Mouse (Mus musculus) ES-Bruce4 (cell line): ENCODE measurements around the gene Gm5728. TPM values are rescaled to one million over a fixed set of nuclear protein-coding genes. Genes with fewer than 3 reads are reported as not detected.
"Not testable (repeated sequence)": the region's sequence is repeated elsewhere in the genome, so short reads cannot be mapped to it uniquely, and the experiment has no call there.

ENCODE experiments used
- H3K27ac ChIP-seq: 2 replicates; pipeline ENCODE4 v1.5.1; 2012; ENCODE audit warnings: low read length, inconsistent platforms; ENCODE audit not compliant: insufficient read depth
- H3K27me3 ChIP-seq: 2 replicates; pipeline ENCODE4 v1.6.1; 2012; ENCODE audit warnings: mild to moderate bottlenecking, low read length, inconsistent platforms; ENCODE audit not compliant: control insufficient read depth, poor library complexity, insufficient read depth, severe bottlenecking
- H3K36me3 ChIP-seq: 2 replicates; pipeline ENCODE4 v1.6.1; 2012; ENCODE audit warnings: inconsistent platforms, mild to moderate bottlenecking, low read length, moderate library complexity; ENCODE audit not compliant: control insufficient read depth, poor library complexity, insufficient read depth, severe bottlenecking
- H3K4me1 ChIP-seq: one replicate; pipeline ENCODE4 v1.8.1; 2011; ENCODE audit warnings: low read length; ENCODE audit not compliant: control insufficient read depth, insufficient read depth
- H3K4me3 ChIP-seq: 2 replicates; pipeline ENCODE4 v1.5.1; 2011; ENCODE audit warnings: low read depth, mild to moderate bottlenecking, low read length
- H3K9ac ChIP-seq: 2 replicates; pipeline ENCODE4 v1.6.1; 2012; ENCODE audit warnings: low read depth, mild to moderate bottlenecking, inconsistent platforms; ENCODE audit not compliant: poor library complexity, severe bottlenecking
- H3K9me3 ChIP-seq: replicated peaks from 2 replicates; pipeline ENCODE4 v1.6.1; 2012; ENCODE audit warnings: mild to moderate bottlenecking, low read length, inconsistent platforms; ENCODE audit not compliant: control insufficient read depth, poor library complexity, insufficient read depth, severe bottlenecking
- polyA plus RNA-seq: library from polyadenylated mRNA; stranded (reverse); fragments of >200 nt; gene quantifications from 2 replicates; pipeline ENCODE4 v1.2.4, GENCODE M21; 2011; ENCODE audit warnings: low read depth; ENCODE audit not compliant: missing spikeins, insufficient read depth, insufficient read length

Gene Gm5728
- polyA plus RNA-seq = not detected in 2 replicates

GRCm38 (mm10) chr7:20375310-20375709, at the start of gene Gm5728:
Gene Gm5728, minus strand, starts transcription at chr7:20375410.
- H3K27ac ChIP-seq, H3K27me3 ChIP-seq, H3K9me3 ChIP-seq, H3K4me1 ChIP-seq, H3K9ac ChIP-seq, H3K4me3 ChIP-seq, H3K36me3 ChIP-seq: not testable (repeated sequence)

- H3K9ac ChIP-seq, H3K27ac ChIP-seq, H3K9me3 ChIP-seq, H3K4me3 ChIP-seq, H3K27me3 ChIP-seq, H3K4me1 ChIP-seq, H3K36me3 ChIP-seq: not testable (repeated sequence)
Measured at GRCm38 (mm10) chr7:20417642-20418041, 42.4 kb upstream of the Gm5728 start, which contains the start of gene Vmn1r100. Gene Vmn1r100, plus strand, starts transcription at chr7:20417942.

GRCm38 (mm10) chr7:20333965-20334364, 41.2 kb downstream of the Gm5728 start, which contains the start of gene Gm4133:
Gene Gm4133, minus strand, starts transcription at chr7:20334065.
- H3K9ac ChIP-seq, H3K27me3 ChIP-seq, H3K36me3 ChIP-seq, H3K4me1 ChIP-seq, H3K9me3 ChIP-seq, H3K4me3 ChIP-seq, H3K27ac ChIP-seq: not testable (repeated sequence)

Other genes with a start within 250 kb of the Gm5728 start
- not detected in 2 replicates for gene Vmn1r93, start 236.3 kb downstream of the Gm5728 start, polyA plus RNA-seq
- not detected in 2 replicates for gene Vmn1r94, start 207.0 kb downstream of the Gm5728 start, polyA plus RNA-seq
- gene Vmn1r95, start 181.7 kb downstream of the Gm5728 start, polyA plus RNA-seq = not detected in 2 replicates
- not detected in 2 replicates for gene Gm6164, start 169.8 kb downstream of the Gm5728 start, polyA plus RNA-seq
- not detected in 2 replicates for gene Gm4498, start 141.6 kb downstream of the Gm5728 start, polyA plus RNA-seq
- gene Gm5890, start 112.6 kb downstream of the Gm5728 start, polyA plus RNA-seq = not detected in 2 replicates
- not detected in 2 replicates for gene Gm4133, start 41.3 kb downstream of the Gm5728 start, polyA plus RNA-seq
- not detected in 2 replicates for gene Vmn1r100, start 42.5 kb upstream of the Gm5728 start, polyA plus RNA-seq
- gene Vmn1r101, start 67.2 kb upstream of the Gm5728 start, polyA plus RNA-seq = not detected in 2 replicates
- not detected in 2 replicates for gene Gm10670, start 99.5 kb upstream of the Gm5728 start, polyA plus RNA-seq
- not detected in 2 replicates for gene Vmn1r103, start 135.1 kb upstream of the Gm5728 start, polyA plus RNA-seq
- gene Vmn1r104, start 158.4 kb upstream of the Gm5728 start, polyA plus RNA-seq = not detected in 2 replicates
- not detected in 2 replicates for gene Gm5726, start 170.3 kb upstream of the Gm5728 start, polyA plus RNA-seq
- gene Gm4141, start 200.8 kb upstream of the Gm5728 start, polyA plus RNA-seq = not detected in 2 replicates
- gene Gm4513, start 223.6 kb upstream of the Gm5728 start, polyA plus RNA-seq = not detected in 2 replicates